ENCODE assay signal across 26 mouse cellular contexts in genomic region chr17:83248467-83248866, GRCm38 (mm10). TPM values are rescaled to one million over a fixed set of nuclear protein-coding genes. Genes with fewer than 3 reads are reported as not detected.
"Had no signal": no experiment of that assay in that cellular context is flagged by ENCODE, and none has a peak within 500 bp of the region (broad histone marks: within the 10 kb centered on the region; RNA-seq: fewer than 3 reads in every experiment).

No protein-coding gene starts in this region.

- H3K9me3 ChIP-seq: heart, embryonic 10.5 days; heart, embryonic 12.5 days; intestine, embryonic 15.5 days; limb, embryonic 10.5 days; limb, embryonic 12.5 days; liver, embryonic 13.5 days; liver, embryonic 15.5 days had no signal

- H3K4me2 ChIP-seq: heart, embryonic 12.5 days; hindbrain, embryonic 14.5 days; intestine, embryonic 15.5 days; limb, embryonic 12.5 days; liver, embryonic 13.5 days; liver, embryonic 15.5 days had no signal

- H3K4me3 ChIP-seq: heart, embryonic 10.5 days; heart, embryonic 12.5 days; intestine, embryonic 15.5 days; layer of hippocampus, adult 2 months; limb, embryonic 10.5 days; limb, embryonic 12.5 days; liver, embryonic 13.5 days; liver, embryonic 15.5 days had no signal

- ATAC-seq: hindbrain, embryonic 16.5 days; inflammation-experienced regulatory T-cells, adult 6 months; intestine, embryonic 15.5 days; intestine, postnatal 0 days; liver, postnatal 0 days had no signal

- H3K9ac ChIP-seq: heart, embryonic 12.5 days; hindbrain, embryonic 14.5 days; intestine, embryonic 15.5 days; limb, embryonic 12.5 days; liver, embryonic 13.5 days; liver, embryonic 15.5 days; liver, postnatal 0 days had no signal

- DNase-seq: gastrocnemius, postnatal 14 days; gastrocnemius, postnatal 36 days; heart, adult 18-20 months; heart, postnatal 10 days; heart, postnatal 36 days; kidney, adult 18-20 months; kidney, adult 8-10 months; kidney, postnatal 10 days; kidney, postnatal 25 days; kidney, postnatal 4 days; layer of hippocampus, postnatal 36 days; liver; liver, embryonic 13.5 days; liver, postnatal 0 days had no signal

- H3K36me3 ChIP-seq: heart, embryonic 10.5 days; heart, embryonic 12.5 days; intestine, embryonic 15.5 days; limb, embryonic 10.5 days; limb, embryonic 12.5 days; liver, embryonic 13.5 days; liver, embryonic 15.5 days had no signal

- H3K27me3 ChIP-seq: heart, embryonic 12.5 days; intestine, embryonic 15.5 days had no signal

- H3K4me1 ChIP-seq: liver, embryonic 15.5 days had no signal

- H3K27ac ChIP-seq: heart, embryonic 10.5 days; hindbrain, embryonic 14.5 days; intestine, embryonic 15.5 days; layer of hippocampus, adult 2 months; limb, embryonic 10.5 days; limb, embryonic 12.5 days; liver, embryonic 13.5 days; liver, embryonic 15.5 days had no signal

RNA-seq across cellular contexts. Expression of gene Pkdcc, which starts 33.4 kb away (rescaled TPM):
- total RNA-seq: hematopoietic stem cell, adult 5-6 weeks had no signal
